Mouse (Mus musculus): ENCODE results near the gene Zfp207.
"Not testable (repeated sequence)": the region's sequence is repeated elsewhere in the genome, so short reads cannot be mapped to it uniquely, and the experiment has no call there.

DNA sequence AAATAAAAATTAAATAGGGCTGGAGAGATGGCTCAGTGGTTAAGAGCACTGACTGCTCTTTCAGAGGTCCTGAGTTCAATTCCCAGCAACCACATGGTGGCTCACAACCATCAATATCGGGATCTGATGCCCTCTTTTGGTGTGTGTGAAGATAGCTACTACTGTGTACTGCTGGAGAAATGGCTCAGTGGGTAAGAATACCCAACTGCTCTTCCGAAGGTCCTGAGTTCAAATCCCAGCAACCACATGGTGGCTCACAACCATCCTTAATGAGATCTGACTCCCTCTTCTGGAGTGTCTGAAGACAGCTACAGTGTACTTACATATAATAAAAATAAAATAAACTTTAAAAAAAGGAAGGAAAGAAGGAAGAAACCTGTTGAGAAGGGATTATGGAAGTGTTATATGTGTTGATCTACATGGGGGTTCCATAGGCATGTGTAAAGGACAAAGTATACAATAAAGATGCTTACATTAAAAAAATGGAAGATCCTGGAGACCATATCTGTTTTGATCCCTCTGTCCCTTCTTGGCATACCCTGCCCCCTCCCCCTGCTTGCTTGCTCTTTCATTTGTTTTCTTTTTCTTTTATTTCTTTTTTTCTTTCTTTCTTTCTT is 4.5 kb upstream of the Zfp207 start:
- TF ChIP-seq CTCF (conservative IDR thresholded peaks at IDR 0.05; ENCODE audit: low read length); NANOG (IDR thresholded peaks at IDR 0.05; ENCODE audit: borderline replicate concordance, low read length): not testable (repeated sequence)
